Mouse (Mus musculus): ENCODE measurements around the gene Dcp1b. TPM values are rescaled to one million over a fixed set of nuclear protein-coding genes. Genes with fewer than 3 reads are reported as not detected.

The Dcp1b gene
- polyA plus RNA-seq, 1 experiment from 2014 or later = 4.2 TPM

GRCm38 (mm10) chr6:119217661-119218060 lies 42.6 kb downstream of the Dcp1b start:
- 0 out of 2 replicates have a peak, but pooled peaks cover 6% of the 10 kb centered on the region for H3K4me1 ChIP-seq

DNA sequence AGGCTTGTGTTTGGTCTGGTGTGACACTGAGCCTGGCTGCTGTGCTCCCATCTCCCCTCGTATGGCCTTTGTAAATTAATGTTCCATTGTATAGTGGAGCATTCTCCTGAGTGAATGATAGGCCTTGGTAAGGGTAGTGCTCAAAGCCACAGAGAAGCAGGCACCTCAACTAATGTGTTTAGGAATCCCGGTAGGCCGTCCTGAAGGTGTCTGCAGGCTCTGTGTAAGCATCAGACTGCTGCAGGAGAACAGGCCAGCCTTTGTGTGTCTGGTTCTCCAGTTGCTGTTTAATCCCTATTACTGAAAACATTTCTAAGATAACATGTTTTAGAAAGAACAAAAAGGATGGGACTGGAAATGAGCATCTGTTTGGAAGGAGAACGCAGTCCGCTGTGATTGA lies 43.5 kb downstream of the Dcp1b start:
- Histone ChIP-seq H3K4me2 (no peak overlapping the region), H3K36me3 (peaks cover 34% of the 10 kb centered on the region), H3K9ac (no peak overlapping the region), H3K4me3 (no peak overlapping the region), H3K9me3 (replicated peaks) (no peaks in the 10 kb centered on the region), H3K4me1 (0 out of 2 replicates have a peak, but pooled peaks cover 6% of the 10 kb centered on the region), H3K27me3 (replicated peaks) (no peaks in the 10 kb centered on the region), H3K27ac (no peak overlapping the region)
- WGBS (ENCODE audit: insufficient replicate concordance) = 90% methylated on average over 5 of the region's 5 CpGs
- ATAC-seq = no peak

More at GRCm38 (mm10) chr6:119217661-119218060, 42.6 kb downstream of the Dcp1b start:
- no peak overlapping the region for H3K4me2 ChIP-seq
- H3K9ac ChIP-seq = no peak overlapping the region
- no peak for ATAC-seq
- WGBS (ENCODE audit: insufficient replicate concordance) = 34% methylated on average over 4 of the region's 4 CpGs
- H3K36me3 ChIP-seq = peaks cover 38% of the 10 kb centered on the region
- no peak overlapping the region for H3K4me3 ChIP-seq
- no peak overlapping the region for H3K27ac ChIP-seq
- no peaks in the 10 kb centered on the region for H3K27me3 ChIP-seq (replicated peaks)
- H3K9me3 ChIP-seq (replicated peaks) = no peaks in the 10 kb centered on the region

- H3K9me3 ChIP-seq (replicated peaks) = no peaks in the 10 kb centered on the region
- H3K27me3 ChIP-seq (replicated peaks) = no peaks in the 10 kb centered on the region
- WGBS (ENCODE audit: insufficient replicate concordance) = 83% methylated on average over 15 of the region's 15 CpGs
- no peak overlapping the region for H3K4me2 ChIP-seq
- 0 out of 2 replicates have a peak, but pooled peaks cover 6% of the 10 kb centered on the region for H3K4me1 ChIP-seq
- H3K27ac ChIP-seq = no peak overlapping the region
- no peak for ATAC-seq
- peaks cover 31% of the 10 kb centered on the region for H3K36me3 ChIP-seq
- H3K9ac ChIP-seq = no peak overlapping the region
- no peak overlapping the region for H3K4me3 ChIP-seq
Observed at GRCm38 (mm10) chr6:119219237-119219870, 44.3 kb downstream of the Dcp1b start.

GRCm38 (mm10) chr6:119220297-119220696 lies 45.2 kb downstream of the Dcp1b start:
- Histone ChIP-seq H3K4me3 (no peak overlapping the region), H3K27me3 (replicated peaks) (no peaks in the 10 kb centered on the region), H3K4me2 (no peak overlapping the region), H3K9ac (no peak overlapping the region), H3K27ac (no peak overlapping the region), H3K9me3 (replicated peaks) (no peaks in the 10 kb centered on the region), H3K4me1 (0 out of 2 replicates have a peak, but pooled peaks cover 6% of the 10 kb centered on the region), H3K36me3 (peaks cover 22% of the 10 kb centered on the region)
- WGBS (ENCODE audit: insufficient replicate concordance) = 47% methylated on average over 10 of the region's 10 CpGs
- no peak for ATAC-seq

DNA sequence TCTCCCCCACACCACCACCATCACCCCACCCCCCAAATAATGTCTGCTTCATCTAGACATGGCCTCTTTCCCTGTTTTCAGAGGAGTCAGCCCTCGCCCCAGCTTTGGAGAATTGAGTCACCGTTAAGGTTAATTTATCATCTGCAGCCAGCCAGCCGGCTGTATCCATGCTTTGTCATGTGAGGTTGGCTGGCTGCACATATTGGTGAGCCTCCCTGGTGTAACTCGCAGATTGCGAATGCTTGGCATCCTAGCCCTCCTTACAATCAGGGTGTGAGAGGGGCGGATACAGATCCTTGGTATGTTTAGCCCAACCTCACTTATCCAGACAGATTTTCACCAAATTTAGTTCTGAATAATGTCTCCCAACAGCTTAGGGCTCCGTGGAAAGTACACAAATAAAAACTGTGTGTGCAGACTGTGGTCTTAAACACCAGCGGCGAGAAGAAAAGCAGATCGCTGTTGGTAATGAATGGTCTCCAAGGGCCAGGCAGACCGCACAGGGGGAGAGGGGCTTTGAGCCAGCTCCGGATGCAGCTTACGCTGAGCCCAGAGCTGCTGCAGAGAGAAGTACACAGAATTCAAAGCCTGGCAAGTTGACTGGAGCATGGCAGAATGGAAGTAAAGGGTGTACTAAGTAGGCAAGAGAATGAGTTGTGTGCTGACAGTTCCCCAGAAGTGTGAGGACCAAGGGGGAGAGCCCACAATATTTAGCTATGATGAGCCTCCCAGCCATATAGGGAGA lies 49.6 kb downstream of the Dcp1b start:
- H3K27me3 ChIP-seq (replicated peaks) = no peaks in the 10 kb centered on the region
- 0 out of 2 replicates have a peak, but pooled peaks cover 6% of the 10 kb centered on the region for H3K4me1 ChIP-seq
- no peak for ATAC-seq
- 73% methylated on average over 13 of the region's 13 CpGs for WGBS (ENCODE audit: insufficient replicate concordance)
- H3K4me2 ChIP-seq = no peak overlapping the region
- no peak overlapping the region for H3K9ac ChIP-seq
- H3K9me3 ChIP-seq (replicated peaks) = no peaks in the 10 kb centered on the region
- H3K27ac ChIP-seq = no peak overlapping the region
- H3K4me3 ChIP-seq = no peak overlapping the region
- peaks cover 3% of the 10 kb centered on the region; the same call in 1 of the 2 replicates for H3K36me3 ChIP-seq

- H3K4me1 ChIP-seq = 0 out of 2 replicates have a peak, but pooled peaks cover 6% of the 10 kb centered on the region
- H3K27ac ChIP-seq = no peak overlapping the region
- no peak for ATAC-seq
- H3K4me2 ChIP-seq = no peak overlapping the region
- H3K36me3 ChIP-seq = peaks cover 3% of the 10 kb centered on the region; the same call in 1 of the 2 replicates
- no peak overlapping the region for H3K4me3 ChIP-seq
- 75% methylated on average over 12 of the region's 12 CpGs for WGBS (ENCODE audit: insufficient replicate concordance)
- H3K27me3 ChIP-seq (replicated peaks) = no peaks in the 10 kb centered on the region
- H3K9me3 ChIP-seq (replicated peaks) = no peaks in the 10 kb centered on the region
- H3K9ac ChIP-seq = no peak overlapping the region
Observed at GRCm38 (mm10) chr6:119225226-119225625, 50.2 kb downstream of the Dcp1b start.

GRCm38 (mm10) chr6:119225731-119226130 lies 50.7 kb downstream of the Dcp1b start:
- WGBS (ENCODE audit: insufficient replicate concordance) = 78% methylated on average over 6 of the region's 6 CpGs
- H3K27ac ChIP-seq = no peak overlapping the region
- H3K9ac ChIP-seq = no peak overlapping the region
- no peak for ATAC-seq
- no peak overlapping the region for H3K4me3 ChIP-seq
- no peaks in the 10 kb centered on the region for H3K27me3 ChIP-seq (replicated peaks)
- no peak overlapping the region for H3K4me2 ChIP-seq
- H3K9me3 ChIP-seq (replicated peaks) = no peaks in the 10 kb centered on the region
- H3K4me1 ChIP-seq = 0 out of 2 replicates have a peak, but pooled peaks cover 6% of the 10 kb centered on the region
- H3K36me3 ChIP-seq = peaks cover 3% of the 10 kb centered on the region; the same call in 1 of the 2 replicates

- H3K27ac ChIP-seq = no peak overlapping the region
- H3K9ac ChIP-seq = no peak overlapping the region
- no peaks in the 10 kb centered on the region; the same call in 1 of the 2 replicates for H3K36me3 ChIP-seq
- H3K4me3 ChIP-seq = no peak overlapping the region
- no peaks in the 10 kb centered on the region for H3K9me3 ChIP-seq (replicated peaks)
- no peaks in the 10 kb centered on the region for H3K27me3 ChIP-seq (replicated peaks)
- WGBS (ENCODE audit: insufficient replicate concordance) = 70% methylated on average over 8 of the region's 8 CpGs
- ATAC-seq = no peak
- no peak overlapping the region for H3K4me2 ChIP-seq
- H3K4me1 ChIP-seq = 0 out of 2 replicates have a peak, but pooled peaks cover 6% of the 10 kb centered on the region
Observed at GRCm38 (mm10) chr6:119227001-119227400, 51.9 kb downstream of the Dcp1b start.

DNA sequence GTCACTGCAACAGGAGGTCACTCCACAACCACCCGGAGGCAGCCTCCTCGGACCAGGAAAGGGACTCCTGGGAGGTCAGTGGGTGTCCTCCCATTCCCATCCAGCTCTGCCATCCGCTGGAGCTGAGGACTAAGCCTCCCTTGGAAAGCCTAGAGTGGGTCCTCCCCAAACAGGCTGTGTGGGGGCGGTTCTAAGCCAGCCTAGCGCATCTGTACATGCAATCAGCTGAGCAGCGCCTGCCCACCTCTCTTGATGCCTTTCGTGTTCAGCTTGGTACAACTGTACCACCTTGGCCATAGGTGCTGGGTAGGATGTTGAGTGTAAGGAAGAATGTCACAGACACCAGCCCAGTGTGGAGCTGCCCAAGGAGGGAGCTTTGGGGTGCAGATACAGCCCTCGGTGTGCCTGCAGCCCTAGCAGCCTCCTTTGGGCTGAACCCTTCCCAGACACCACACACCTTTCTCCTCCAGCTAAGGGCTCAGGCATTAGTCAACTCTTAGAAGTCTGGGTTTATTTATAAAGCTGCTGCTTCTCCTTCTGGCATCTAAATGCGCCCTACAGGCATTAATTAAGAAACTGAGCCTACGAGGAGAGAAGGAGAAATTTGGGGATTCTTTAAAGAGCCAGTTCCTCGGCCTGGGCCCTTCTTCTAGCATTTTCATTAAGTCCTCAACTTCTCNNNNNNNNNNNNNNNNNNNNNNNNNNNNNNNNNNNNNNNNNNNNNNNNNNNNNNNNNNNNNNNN lies 54.0 kb downstream of the Dcp1b start:
- Histone ChIP-seq H3K4me2 (no peak overlapping the region), H3K4me3 (no peak overlapping the region), H3K9me3 (replicated peaks) (no peaks in the 10 kb centered on the region), H3K36me3 (no peaks in the 10 kb centered on the region), H3K9ac (no peak overlapping the region), H3K27me3 (replicated peaks) (no peaks in the 10 kb centered on the region), H3K27ac (no peak overlapping the region), H3K4me1 (no peaks in the 10 kb centered on the region)
- no peak for ATAC-seq
- WGBS (ENCODE audit: insufficient replicate concordance) = 64% methylated on average over 11 of the region's 11 CpGs

DNA sequence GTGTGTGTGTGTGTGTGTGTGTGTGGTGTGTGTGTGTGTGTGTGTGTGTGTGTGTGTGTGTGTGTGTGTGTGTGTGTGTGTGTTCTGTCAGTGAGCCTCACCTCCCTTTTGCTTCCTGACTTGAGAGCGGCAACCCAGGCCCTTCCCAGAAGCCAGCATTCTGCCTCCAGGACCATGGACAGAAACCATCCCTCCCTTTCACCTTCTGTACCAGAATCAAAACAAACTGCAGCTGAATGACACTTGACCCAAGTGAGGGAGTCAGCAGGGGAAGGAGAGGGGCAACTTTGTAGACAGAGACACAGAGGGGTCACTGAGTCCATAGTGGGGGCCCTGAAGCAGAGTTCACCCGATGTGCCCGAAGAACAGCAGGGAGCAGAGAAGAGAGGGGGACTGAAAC lies 58.0 kb downstream of the Dcp1b start:
- H3K27me3 ChIP-seq (replicated peaks) = no peaks in the 10 kb centered on the region
- 43% methylated on average over 3 of the region's 3 CpGs for WGBS (ENCODE audit: insufficient replicate concordance)
- H3K4me2 ChIP-seq = no peak overlapping the region
- no peak overlapping the region for H3K27ac ChIP-seq
- H3K36me3 ChIP-seq = no peaks in the 10 kb centered on the region
- no peak for ATAC-seq
- no peak overlapping the region for H3K4me3 ChIP-seq
- H3K9me3 ChIP-seq (replicated peaks) = no peaks in the 10 kb centered on the region
- H3K4me1 ChIP-seq = no peaks in the 10 kb centered on the region
- H3K9ac ChIP-seq = no peak overlapping the region

DNA sequence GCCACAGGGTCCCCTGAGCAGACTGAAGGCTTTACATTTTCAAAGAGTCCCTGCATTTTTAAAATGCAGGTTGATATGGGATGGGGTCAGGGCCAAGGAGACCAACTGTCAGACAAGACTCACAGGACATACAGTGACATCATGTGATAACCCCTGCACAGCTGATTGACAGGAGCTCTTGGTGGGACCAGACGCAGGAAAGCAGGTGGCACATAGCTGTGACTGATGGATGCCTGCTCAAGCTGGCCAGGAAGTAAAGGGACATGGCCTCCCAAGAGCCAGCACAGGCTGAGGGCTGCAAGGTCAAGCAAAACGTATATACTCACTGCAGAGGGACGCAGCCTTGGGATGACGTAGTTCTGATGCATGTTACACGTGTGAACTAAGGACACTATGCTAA lies 60.4 kb downstream of the Dcp1b start:
- 60% methylated on average over 5 of the region's 5 CpGs for WGBS (ENCODE audit: insufficient replicate concordance)
- H3K27ac ChIP-seq = no peak overlapping the region

GRCm38 (mm10) chr6:119236241-119236640 lies 61.2 kb downstream of the Dcp1b start, which contains the start of gene Cacna2d4:
Cacna2d4 (plus strand) TSS chr6:119236526.
- H3K36me3 ChIP-seq = no peaks in the 10 kb centered on the region
- H3K4me3 ChIP-seq = no peak within 1 kb of the TSS
- WGBS (ENCODE audit: insufficient replicate concordance) = 50% methylated on average over 1 of the region's 1 CpGs
- no peak within 1 kb of the TSS for H3K9ac ChIP-seq
- ATAC-seq = no peak
- no peaks in the 10 kb centered on the region for H3K4me1 ChIP-seq
- no peaks in the 10 kb centered on the region for H3K27me3 ChIP-seq (replicated peaks)
- no peak within 1 kb of the TSS for H3K4me2 ChIP-seq
- H3K9me3 ChIP-seq (replicated peaks) = no peaks in the 10 kb centered on the region
- H3K27ac ChIP-seq = no peak within 1 kb of the TSS

More for the DNA sequence above, 60.4 kb downstream of the Dcp1b start:
- no peaks in the 10 kb centered on the region for H3K9me3 ChIP-seq (replicated peaks)
- no peak overlapping the region for H3K4me3 ChIP-seq
- H3K36me3 ChIP-seq = no peaks in the 10 kb centered on the region
- no peak overlapping the region for H3K9ac ChIP-seq
- H3K4me2 ChIP-seq = no peak overlapping the region
- no peak for ATAC-seq
- H3K27me3 ChIP-seq (replicated peaks) = no peaks in the 10 kb centered on the region
- H3K4me1 ChIP-seq = no peaks in the 10 kb centered on the region
